Mouse (Mus musculus) large intestine, adult 2 months (tissue): ENCODE data around the gene Adra2b. TPM values are rescaled to one million over a fixed set of nuclear protein-coding genes. Genes with fewer than 3 reads are reported as not detected.

Experiments
- DNase-seq: peaks from one replicate; pipeline ENCODE4 v3.0.0-alpha.2; 2012; ENCODE audit warnings: low read depth, low spot score
- WGBS: fragments of 180-500 bp; shearing (Covaris S2); methylation state at CpG from one replicate; pipeline ENCODE4 v1.1.7; 2018; 5-methylcytosine and 5-hydroxymethylcytosine counted together
- polyA plus RNA-seq: library from polyadenylated mRNA; depleted of rRNA; stranded (reverse); fragments of >200 nt; gene quantifications from 2 replicates; pipeline ENCODE4 v1.2.3, GENCODE M21; 2012; rRNA removed

Gene Adra2b
- polyA plus RNA-seq: 0.71 and 0.91 TPM in 2 replicates

GRCm38 (mm10) chr2:127362459-127363281, at the start of gene Adra2b:
TSS of gene Adra2b (plus strand) at chr2:127363208.
- peak; percentile 18 for DNase-seq
- WGBS: 2% methylated on average over 45 of the region's 49 CpGs

- 68% methylated on average over 4 of the region's 4 CpGs for WGBS
- DNase-seq: no peak
These were observed 49.1 kb upstream of the Adra2b start for GRCm38 (mm10) chr2:127313878-127314277.

- 69% methylated on average over 6 of the region's 6 CpGs for WGBS
- DNase-seq: no peak
These were observed 48.4 kb upstream of the Adra2b start for GRCm38 (mm10) chr2:127314467-127315154.

- WGBS: 86% methylated on average over 1 of the region's 1 CpGs
- no peak for DNase-seq
These were observed 47.9 kb upstream of the Adra2b start for GRCm38 (mm10) chr2:127315155-127315470.

- DNase-seq: no peak
- 72% methylated on average over 5 of the region's 5 CpGs for WGBS
These were observed 46.6 kb upstream of the Adra2b start for GRCm38 (mm10) chr2:127316431-127316830.

GRCm38 (mm10) chr2:127318136-127318535, 44.9 kb upstream of the Adra2b start:
- no peak for DNase-seq

GRCm38 (mm10) chr2:127319071-127319470, 43.9 kb upstream of the Adra2b start:
- 55% methylated on average over 4 of the region's 4 CpGs for WGBS
- no peak for DNase-seq

More at GRCm38 (mm10) chr2:127318136-127318535, 44.9 kb upstream of the Adra2b start:
- WGBS: 78% methylated on average over 4 of the region's 4 CpGs

GRCm38 (mm10) chr2:127322671-127323285, 40.2 kb upstream of the Adra2b start:
- DNase-seq: no peak
- 68% methylated on average over 6 of the region's 6 CpGs for WGBS

GRCm38 (mm10) chr2:127323667-127324066, 39.3 kb upstream of the Adra2b start:
- 83% methylated on average over 1 of the region's 1 CpGs for WGBS
- DNase-seq: no peak

- WGBS: 57% methylated on average over 7 of the region's 7 CpGs
These were observed 38.6 kb upstream of the Adra2b start for GRCm38 (mm10) chr2:127324456-127324855.

GRCm38 (mm10) chr2:127328090-127328851, 34.7 kb upstream of the Adra2b start:
- 60% methylated on average over 12 of the region's 12 CpGs for WGBS
- no peak for DNase-seq

More at GRCm38 (mm10) chr2:127324456-127324855, 38.6 kb upstream of the Adra2b start:
- no peak for DNase-seq

- DNase-seq: no peak
- WGBS: 77% methylated on average over 14 of the region's 14 CpGs
These were observed 30.0 kb upstream of the Adra2b start for GRCm38 (mm10) chr2:127332807-127333570.

- no peak for DNase-seq
- 41% methylated on average over 5 of the region's 5 CpGs for WGBS
These were observed 28.9 kb upstream of the Adra2b start for GRCm38 (mm10) chr2:127333945-127334603.

- WGBS: 48% methylated on average over 11 of the region's 11 CpGs
- no peak for DNase-seq
These were observed 27.9 kb upstream of the Adra2b start for GRCm38 (mm10) chr2:127335078-127335541.

GRCm38 (mm10) chr2:127335767-127336496, 27.1 kb upstream of the Adra2b start, which contains the start of gene Dusp2:
TSS of gene Dusp2 (plus strand) at chr2:127336159.
- under 1% methylated on average over 76 of the region's 76 CpGs for WGBS
- no peak for DNase-seq

- 6% methylated on average over 27 of the region's 33 CpGs for WGBS
- DNase-seq: no peak
These were observed 26.5 kb upstream of the Adra2b start for GRCm38 (mm10) chr2:127336497-127336832.

- WGBS: 46% methylated on average over 5 of the region's 5 CpGs
- no peak for DNase-seq
These were observed 26.1 kb upstream of the Adra2b start for GRCm38 (mm10) chr2:127336885-127337284.

- DNase-seq: no peak
- WGBS: 80% methylated on average over 11 of the region's 11 CpGs
These were observed 25.5 kb upstream of the Adra2b start for GRCm38 (mm10) chr2:127337531-127337930.
